Mouse (Mus musculus) cerebellum, adult 2 months (tissue): ENCODE data around the gene Cpeb1. TPM values are rescaled to one million over a fixed set of nuclear protein-coding genes. Genes with fewer than 3 reads are reported as not detected.
A peak's percentile ranks its signal among the peaks of the same experiment; 100 is the strongest.

Experiments
- DNase-seq, 2 experiments: peaks; one replicate each; pipeline ENCODE4 v3.0.0; 2021
- H3K27ac ChIP-seq: fragments of 200-500 bp; 2 replicates; pipeline ENCODE4 v1.5.1; 2012; ENCODE audit warnings: low read length, control low read depth, inconsistent platforms; ENCODE audit not compliant: insufficient read depth
- H3K27me3 ChIP-seq: fragments of 200-500 bp; 2 replicates; pipeline ENCODE4 v1.6.1; 2012; ENCODE audit warnings: inconsistent platforms, mild to moderate bottlenecking, low read length, moderate library complexity; ENCODE audit not compliant: control insufficient read depth, insufficient read depth
- H3K4me1 ChIP-seq: fragments of 200-500 bp; 2 replicates; pipeline ENCODE4 v1.6.1; 2011; ENCODE audit warnings: low read length; ENCODE audit not compliant: control insufficient read depth, insufficient read depth
- H3K4me3 ChIP-seq: fragments of 200-500 bp; replicated peaks from 2 replicates; pipeline ENCODE3; 2011; ENCODE audit warnings: mild to moderate bottlenecking, low read depth, low read length, control low read depth; ENCODE audit not compliant: insufficient read depth
- CTCF ChIP-seq: fragments of 200-500 bp; IDR thresholded peaks from 2 replicates; pipeline ENCODE4 v1.5.1; 2011; ENCODE audit warnings: low read depth, mild to moderate bottlenecking, control low read depth, low read length, moderate library complexity, borderline replicate concordance; ENCODE audit not compliant: insufficient read depth
- POLR2A ChIP-seq: fragments of 200-500 bp; IDR thresholded peaks from 2 replicates; pipeline ENCODE4 v1.6.1; 2011; ENCODE audit warnings: low read length, control low read depth, borderline replicate concordance; ENCODE audit not compliant: insufficient read depth
- whole genome bisulfite sequencing: fragments of 180-500 bp; shearing (Covaris S2); methylation state at CpG from one replicate; pipeline ENCODE4 v1.1.7; 2018; 5-methylcytosine and 5-hydroxymethylcytosine counted together
- polyA plus RNA-seq: library from polyadenylated mRNA; depleted of rRNA; stranded (reverse); fragments of >200 nt; gene quantifications from 2 replicates; pipeline ENCODE4 v1.2.3, GENCODE M21; 2012

The Cpeb1 gene
- polyA plus RNA-seq, 1 experiment = 89.6 TPM

- peaks cover 3% of the 10 kb centered on the region; the same call in 1 of the 2 replicates for H3K4me1 ChIP-seq
- WGBS = 92% methylated on average over 21 of the region's 21 CpGs
- H3K27ac ChIP-seq = no peak overlapping the region
- H3K4me3 ChIP-seq = no peak overlapping the region
- TF ChIP-seq POLR2A = no peak
- TF ChIP-seq CTCF = no peak
- no peaks in the 10 kb centered on the region for H3K27me3 ChIP-seq
- no peak for DNase-seq
These were observed 117.3 kb downstream of the Cpeb1 start for GRCm38 (mm10) chr7:81337785-81338521.

- WGBS = 38% methylated on average over 8 of the region's 8 CpGs
- Histone ChIP-seq H3K27me3 (no peaks in the 10 kb centered on the region), H3K27ac (no peak overlapping the region), H3K4me1 (no peaks in the 10 kb centered on the region), H3K4me3 (no peak overlapping the region)
- TF ChIP-seq POLR2A (no peak), CTCF (peak; percentile 54)
- DNase-seq = no peak
These were observed 118.9 kb downstream of the Cpeb1 start for GRCm38 (mm10) chr7:81336432-81336786.

- H3K4me3 ChIP-seq = no peak overlapping the region
- 35% methylated on average over 18 of the region's 18 CpGs for WGBS
- no peak for DNase-seq
- no peaks in the 10 kb centered on the region for H3K27me3 ChIP-seq
- no peaks in the 10 kb centered on the region for H3K4me1 ChIP-seq
- TF ChIP-seq CTCF (no peak), POLR2A (no peak)
- no peak overlapping the region for H3K27ac ChIP-seq
These were observed 119.4 kb downstream of the Cpeb1 start for GRCm38 (mm10) chr7:81335705-81336431.

GRCm38 (mm10) chr7:81331851-81332250 lies 123.4 kb downstream of the Cpeb1 start:
- 87% methylated on average over 7 of the region's 7 CpGs for WGBS
- DNase-seq = no peak
- Histone ChIP-seq H3K27me3 (no peaks in the 10 kb centered on the region), H3K4me3 (no peak overlapping the region), H3K27ac (no peak overlapping the region), H3K4me1 (0 out of 2 replicates have a peak, but pooled peaks cover 3% of the 10 kb centered on the region)
- TF ChIP-seq CTCF (no peak), POLR2A (no peak)

GRCm38 (mm10) chr7:81330767-81331166 lies 124.5 kb downstream of the Cpeb1 start:
- Histone ChIP-seq H3K27ac (no peak overlapping the region), H3K27me3 (no peaks in the 10 kb centered on the region), H3K4me3 (no peak overlapping the region), H3K4me1 (0 out of 2 replicates have a peak, but pooled peaks cover 3% of the 10 kb centered on the region)
- DNase-seq = no peak
- TF ChIP-seq POLR2A = no peak
- TF ChIP-seq CTCF = no peak
- 44% methylated on average over 3 of the region's 3 CpGs for WGBS

- Histone ChIP-seq H3K4me3 (no peak overlapping the region), H3K4me1 (0 out of 2 replicates have a peak, but pooled peaks cover 3% of the 10 kb centered on the region), H3K27ac (no peak overlapping the region), H3K27me3 (no peaks in the 10 kb centered on the region)
- WGBS = 80% methylated on average over 10 of the region's 10 CpGs
- DNase-seq = no peak
- TF ChIP-seq CTCF = no peak
- TF ChIP-seq POLR2A = no peak
These were observed 127.6 kb downstream of the Cpeb1 start for GRCm38 (mm10) chr7:81327661-81328060.

GRCm38 (mm10) chr7:81326859-81327258 lies 128.4 kb downstream of the Cpeb1 start:
- Histone ChIP-seq H3K27ac (no peak overlapping the region), H3K27me3 (no peaks in the 10 kb centered on the region), H3K4me3 (no peak overlapping the region), H3K4me1 (0 out of 2 replicates have a peak, but pooled peaks cover 3% of the 10 kb centered on the region)
- no peak for TF ChIP-seq POLR2A
- TF ChIP-seq CTCF = no peak
- DNase-seq = no peak
- WGBS = 51% methylated on average over 6 of the region's 6 CpGs
